Mouse (Mus musculus) heart, postnatal 36 days (tissue): ENCODE data around the gene Rfx4. TPM values are rescaled to one million over a fixed set of nuclear protein-coding genes. Genes with fewer than 3 reads are reported as not detected.
A peak's percentile ranks its signal among the peaks of the same experiment; 100 is the strongest.

Source experiments
- DNase-seq, 2 experiments: peaks; one replicate each; pipeline ENCODE4 v3.0.0; 2021 to 2022
- intact Hi-C: fragments of 180-260 bp; cut with DNase I; formaldehyde crosslinking; loops from one replicate; pipeline ENCODE4 v1.15.1; 2025
- total RNA-seq, 2 experiments: library from RNA; stranded (reverse); gene quantifications; 2 replicates each; pipeline ENCODE4 v1.2.3; 2021

Rfx4 gene
- total RNA-seq, 2 experiments from 2014 or later = 0.08 TPM; not detected in 1

- intact Hi-C loops = no loop called here
- DNase-seq = no peak
These were observed 1.8 kb downstream of the Rfx4 start for GRCm38 (mm10) chr10:84757426-84758199.

- no peak for DNase-seq
- intact Hi-C loops = no loop called here
These were observed 2.3 kb downstream of the Rfx4 start for GRCm38 (mm10) chr10:84758200-84758468.

- no peak for DNase-seq
- intact Hi-C loops = no loop called here
These were observed 2.9 kb downstream of the Rfx4 start for GRCm38 (mm10) chr10:84758483-84759431.

- DNase-seq = no peak
- intact Hi-C loops = no loop called here
These were observed 3.8 kb downstream of the Rfx4 start for GRCm38 (mm10) chr10:84759511-84760117.

GRCm38 (mm10) chr10:84760118-84761111 lies 4.6 kb downstream of the Rfx4 start:
- intact Hi-C loops = no loop called here
- peak in 1 of 2 experiments; percentile 10 for DNase-seq

- intact Hi-C loops = no loop called here
- DNase-seq = no peak
These were observed 12.9 kb downstream of the Rfx4 start for GRCm38 (mm10) chr10:84768766-84769165.

GRCm38 (mm10) chr10:84772380-84773130 lies 16.7 kb downstream of the Rfx4 start:
- peak in 1 of 2 experiments; percentile 25 for DNase-seq
- intact Hi-C loops = loop anchor here (5.0 kb wide), 1 partner anchor 125 kb away; no protein-coding TSS in a partner anchor

- intact Hi-C loops = loop anchor here (5.0 kb wide), 1 partner anchor 127 kb away; no protein-coding TSS in a partner anchor
These were observed 18.0 kb downstream of the Rfx4 start for GRCm38 (mm10) chr10:84773889-84774288.

GRCm38 (mm10) chr10:84774573-84774972 lies 18.7 kb downstream of the Rfx4 start:
- peak; percentile 76 to 81 for DNase-seq
- intact Hi-C loops = loop anchor here (5.0 kb wide), 1 partner anchor 127 kb away; no protein-coding TSS in a partner anchor

More at GRCm38 (mm10) chr10:84773889-84774288, 18.0 kb downstream of the Rfx4 start:
- DNase-seq = no peak

- intact Hi-C loops = no loop called here
- no peak for DNase-seq
These were observed 21.2 kb downstream of the Rfx4 start for GRCm38 (mm10) chr10:84777109-84777508.

- no peak for DNase-seq
- intact Hi-C loops = no loop called here
These were observed 22.1 kb downstream of the Rfx4 start for GRCm38 (mm10) chr10:84777974-84778373.

- no peak for DNase-seq
These were observed 25.0 kb downstream of the Rfx4 start for GRCm38 (mm10) chr10:84780828-84781227.

GRCm38 (mm10) chr10:84785339-84785738 lies 29.5 kb downstream of the Rfx4 start:
- DNase-seq = no peak
- intact Hi-C loops = no loop called here

More at GRCm38 (mm10) chr10:84780828-84781227, 25.0 kb downstream of the Rfx4 start:
- intact Hi-C loops = no loop called here

GRCm38 (mm10) chr10:84790323-84790722 lies 34.5 kb downstream of the Rfx4 start:
- DNase-seq = no peak
- intact Hi-C loops = no loop called here

- intact Hi-C loops = no loop called here
- DNase-seq = no peak
These were observed 35.3 kb downstream of the Rfx4 start for GRCm38 (mm10) chr10:84791181-84791580.

GRCm38 (mm10) chr10:84801521-84801920 lies 45.7 kb downstream of the Rfx4 start:
- intact Hi-C loops = no loop called here
- DNase-seq = no peak

GRCm38 (mm10) chr10:84803216-84803844 lies 47.5 kb downstream of the Rfx4 start:
- intact Hi-C loops = no loop called here
- peak in 1 of 2 experiments; percentile 15 for DNase-seq

GRCm38 (mm10) chr10:84805576-84805975 lies 49.7 kb downstream of the Rfx4 start:
- intact Hi-C loops = no loop called here

More at GRCm38 (mm10) chr10:84805576-84805975, 49.7 kb downstream of the Rfx4 start:
- no peak for DNase-seq
